Mouse (Mus musculus): ENCODE data around the gene Ifngr1. TPM values are rescaled to one million over a fixed set of nuclear protein-coding genes. Genes with fewer than 3 reads are reported as not detected.

The Ifngr1 gene
- total RNA-seq (2021), result 10 to 100 TPM; 25.4 to 31.8 TPM
- long read RNA-seq, experiment 1, transcript Ifngr1-201 (7 exons, 2,112 nt), result major isoform, 57 of 60 reads
- long read RNA-seq, experiment 1, partial matches to known transcripts, result 0 of 60 reads
- long read RNA-seq, experiment 1, other reads (novel, unspliced or antisense), result 2 of 60 reads
- long read RNA-seq, experiment 2, transcript Ifngr1-201 (7 exons, 2,112 nt), result major isoform, 51 of 55 reads
- long read RNA-seq, experiment 2, partial matches to known transcripts, result 0 of 55 reads
- long read RNA-seq, experiment 2, other reads (novel, unspliced or antisense), result 3 of 55 reads

DNA sequence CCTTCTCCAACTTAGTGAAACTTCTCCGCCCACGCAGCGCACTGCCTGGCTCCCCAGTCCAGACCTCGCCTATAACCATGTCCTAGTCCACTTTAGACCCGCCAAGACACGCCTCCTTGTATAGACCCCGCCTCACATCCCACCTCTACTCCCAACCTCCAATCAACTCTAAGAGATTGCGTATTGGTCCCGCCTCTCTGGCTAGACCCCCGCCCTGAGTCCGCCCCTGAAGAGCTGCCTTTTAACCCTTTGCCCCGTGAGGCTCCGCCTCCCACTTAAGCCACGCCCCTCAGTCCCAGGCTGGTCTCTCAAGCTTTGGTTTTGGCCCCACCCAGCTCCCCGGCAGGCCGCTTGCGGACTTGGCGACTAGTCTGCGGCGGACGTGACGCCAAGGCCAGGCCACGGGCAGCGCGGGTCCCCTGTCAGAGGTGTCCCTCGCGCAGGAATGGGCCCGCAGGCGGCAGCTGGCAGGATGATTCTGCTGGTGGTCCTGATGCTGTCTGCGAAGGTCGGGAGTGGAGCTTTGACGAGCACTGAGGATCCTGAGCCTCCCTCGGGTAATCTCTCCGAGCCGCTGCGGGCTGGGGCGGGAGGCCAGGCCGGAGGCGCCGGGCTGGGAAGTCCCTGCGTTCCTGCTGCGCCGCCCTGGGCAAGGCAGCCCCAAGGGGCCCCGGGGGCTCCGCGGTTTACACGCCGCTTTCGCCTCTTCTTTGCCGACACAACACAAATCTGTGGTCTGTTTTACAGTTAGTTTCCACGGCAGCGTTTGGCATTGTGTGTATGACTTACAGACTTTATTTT, at the start of gene Ifngr1:
Gene Ifngr1, plus strand, starts transcription at position 309 of the 801 bp plus-strand sequence.
- intact Hi-C loops (cut with DNase I), result loop anchor here (10.0 kb wide), 1 partner anchor 577 kb away; the partner anchor contains the start of gene Tnfaip3
- DNase-seq, result peak; percentile 100
- Histone ChIP-seq H3K27ac (peak within 1 kb of the TSS; percentile 97), H3K4me3 (peak within 1 kb of the TSS; percentile 79)
- no peak for TF ChIP-seq CTCF (IDR thresholded peaks at IDR 0.05)

GRCm38 (mm10) chr10:19546825-19547224, 44.9 kb upstream of the Ifngr1 start:
- intact Hi-C loops (cut with DNase I), result no loop called here
- no peak for DNase-seq
- Histone ChIP-seq H3K27ac (no peak overlapping the region), H3K4me3 (no peak overlapping the region)
- TF ChIP-seq CTCF (IDR thresholded peaks at IDR 0.05), result no peak

- no peak for DNase-seq
- intact Hi-C loops (cut with DNase I), result no loop called here
- Histone ChIP-seq H3K27ac (peak overlapping the region; percentile 20; the same call in 1 of the 2 replicates), H3K4me3 (no peak overlapping the region)
- TF ChIP-seq CTCF (IDR thresholded peaks at IDR 0.05), result no peak
These were observed 43.7 kb upstream of the Ifngr1 start for GRCm38 (mm10) chr10:19548016-19548415.

GRCm38 (mm10) chr10:19548491-19548890, 43.3 kb upstream of the Ifngr1 start:
- H3K27ac ChIP-seq, result no peak overlapping the region
- TF ChIP-seq CTCF (IDR thresholded peaks at IDR 0.05), result no peak
- no peak for DNase-seq
- no peak overlapping the region for H3K4me3 ChIP-seq
- intact Hi-C loops (cut with DNase I), result no loop called here

GRCm38 (mm10) chr10:19551585-19551984, 40.2 kb upstream of the Ifngr1 start:
- Histone ChIP-seq H3K27ac (no peak overlapping the region), H3K4me3 (no peak overlapping the region)
- intact Hi-C loops (cut with DNase I), result no loop called here
- DNase-seq, result no peak
- TF ChIP-seq CTCF (IDR thresholded peaks at IDR 0.05), result no peak

DNA sequence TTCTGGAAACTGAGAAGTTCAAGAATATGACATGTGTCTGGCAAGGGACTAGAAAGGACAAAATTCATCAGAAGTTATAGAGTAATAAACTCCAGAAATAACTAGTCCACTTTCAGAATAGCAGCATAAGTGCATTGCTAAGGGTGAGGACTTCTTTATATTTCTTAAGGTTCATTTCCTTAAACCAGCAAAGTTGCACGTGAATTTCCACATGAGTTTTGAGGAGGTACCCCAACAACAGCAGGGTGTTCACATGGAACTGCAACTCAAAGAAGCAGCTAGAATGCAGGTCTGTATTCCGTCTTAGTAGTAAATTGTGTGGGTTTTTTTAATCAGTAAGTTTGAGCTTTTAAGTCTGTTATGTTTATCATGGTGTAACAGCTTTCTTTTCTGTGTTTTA, 37.9 kb upstream of the Ifngr1 start:
- intact Hi-C loops (cut with DNase I), result no loop called here
- no peak for TF ChIP-seq CTCF (IDR thresholded peaks at IDR 0.05)
- Histone ChIP-seq H3K27ac (no peak overlapping the region), H3K4me3 (no peak overlapping the region)
- no peak for DNase-seq

GRCm38 (mm10) chr10:19557696-19558095, 34.1 kb upstream of the Ifngr1 start:
- DNase-seq, result no peak
- intact Hi-C loops (cut with DNase I), result no loop called here
- TF ChIP-seq CTCF (IDR thresholded peaks at IDR 0.05), result no peak
- Histone ChIP-seq H3K27ac (peak overlapping the region; percentile 74), H3K4me3 (no peak overlapping the region)

DNA sequence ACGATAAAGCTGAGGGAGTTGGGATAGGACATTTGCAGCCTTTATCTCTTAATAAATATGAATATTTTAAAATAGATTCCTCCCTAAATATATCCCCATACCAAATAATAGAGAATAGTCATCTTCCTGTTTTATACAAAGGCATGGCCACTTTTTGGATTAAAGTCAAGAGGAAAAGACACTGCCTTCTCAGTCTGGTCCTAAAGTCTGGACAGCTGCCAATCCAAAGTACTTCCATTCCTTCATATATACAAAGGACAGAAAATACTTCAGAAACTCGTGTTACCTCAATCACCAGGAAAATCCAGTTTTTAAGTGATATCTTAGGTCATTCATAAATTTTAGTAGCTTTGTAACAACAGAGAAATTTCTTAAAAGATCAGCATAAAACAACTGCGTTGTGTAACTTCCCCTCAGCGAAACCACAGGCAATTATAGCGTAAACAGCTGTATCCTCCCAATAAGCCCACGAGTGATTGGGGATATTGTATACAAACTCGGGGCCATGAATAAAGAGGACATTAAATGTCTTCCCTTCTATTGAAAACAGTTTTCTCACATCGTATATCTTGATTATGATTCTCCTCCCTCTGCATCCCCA, 32.1 kb upstream of the Ifngr1 start:
- H3K27ac ChIP-seq, result peak overlapping the region; percentile 58
- DNase-seq, result no peak
- intact Hi-C loops (cut with DNase I), result no loop called here
- H3K4me3 ChIP-seq, result no peak overlapping the region
- no peak for TF ChIP-seq CTCF (IDR thresholded peaks at IDR 0.05)

DNA sequence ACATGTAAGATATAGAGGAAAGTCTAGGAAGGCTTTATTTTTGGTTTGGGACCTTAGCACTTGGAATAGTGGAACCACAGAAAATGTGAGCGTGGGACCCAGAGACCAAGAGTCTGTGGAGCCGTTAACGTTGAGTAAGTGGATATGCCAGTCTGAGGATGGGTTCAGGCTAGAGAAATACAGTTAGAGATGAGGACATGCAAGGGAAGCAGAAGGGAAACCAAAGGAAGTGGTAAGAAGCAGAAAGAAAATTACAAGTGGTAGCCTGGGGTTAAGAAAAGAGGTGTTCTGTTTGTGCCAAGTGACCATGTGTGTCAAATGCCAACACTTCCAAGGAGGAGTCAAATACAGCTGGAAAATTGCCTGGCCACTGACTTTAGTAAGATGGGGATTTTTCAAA, 29.2 kb upstream of the Ifngr1 start:
- intact Hi-C loops (cut with DNase I), result no loop called here
- H3K4me3 ChIP-seq, result no peak overlapping the region
- DNase-seq, result no peak
- TF ChIP-seq CTCF (IDR thresholded peaks at IDR 0.05), result no peak
- peak overlapping the region; percentile 85 for H3K27ac ChIP-seq

DNA sequence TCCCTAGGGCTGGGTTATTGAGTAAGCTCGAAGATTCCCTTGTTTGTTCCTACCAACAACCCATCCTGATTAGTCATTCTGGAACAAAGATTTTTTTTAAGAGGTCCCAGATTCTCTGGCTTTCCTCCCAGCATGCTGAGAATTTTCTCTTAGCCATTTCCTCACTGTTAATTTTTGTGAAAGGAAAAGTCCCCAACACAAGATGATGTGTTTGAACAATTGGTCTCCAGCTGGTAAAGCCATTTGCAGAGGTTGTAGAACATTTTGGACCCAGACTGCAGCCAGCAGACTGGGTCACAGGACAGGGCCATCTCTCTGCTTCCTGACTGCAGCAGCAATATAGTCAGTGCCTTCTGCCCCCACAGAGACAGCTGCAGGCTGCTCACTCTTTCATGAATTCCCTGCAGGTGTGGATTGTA, 28.3 kb upstream of the Ifngr1 start:
- H3K27ac ChIP-seq, result peak overlapping the region; percentile 86

GRCm38 (mm10) chr10:19567481-19567880, 24.3 kb upstream of the Ifngr1 start:
- H3K4me3 ChIP-seq, result no peak overlapping the region
- intact Hi-C loops (cut with DNase I), result no loop called here
- H3K27ac ChIP-seq, result no peak overlapping the region
- no peak for TF ChIP-seq CTCF (IDR thresholded peaks at IDR 0.05)
- DNase-seq, result no peak

More for the DNA sequence above, 28.3 kb upstream of the Ifngr1 start:
- intact Hi-C loops (cut with DNase I), result no loop called here
- H3K4me3 ChIP-seq, result no peak overlapping the region
- TF ChIP-seq CTCF (IDR thresholded peaks at IDR 0.05), result no peak
- peak; percentile 58 for DNase-seq

DNA sequence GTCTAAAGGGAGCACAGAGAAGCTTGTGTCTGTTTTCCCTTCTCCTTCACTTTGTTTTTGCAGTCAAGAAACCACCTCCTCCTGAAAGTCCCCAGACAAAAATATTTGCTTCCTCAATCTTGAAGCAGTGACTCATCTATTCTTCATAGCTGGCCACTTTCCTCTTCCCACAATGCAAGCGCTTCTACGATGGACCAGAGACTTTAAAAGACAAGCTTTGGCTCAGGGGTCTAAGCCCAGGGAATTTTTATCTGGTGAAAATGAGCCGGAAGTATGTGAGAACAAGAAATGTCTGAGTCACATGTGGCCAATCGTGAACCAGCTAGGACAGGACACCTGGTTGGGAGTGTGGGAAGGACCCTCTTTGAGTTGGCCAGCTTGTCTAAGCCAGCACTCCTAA, 21.5 kb upstream of the Ifngr1 start:
- intact Hi-C loops (cut with DNase I), result no loop called here
- no peak for DNase-seq
- no peak for TF ChIP-seq CTCF (IDR thresholded peaks at IDR 0.05)
- Histone ChIP-seq H3K4me3 (no peak overlapping the region), H3K27ac (peak overlapping the region; percentile 82)

DNA sequence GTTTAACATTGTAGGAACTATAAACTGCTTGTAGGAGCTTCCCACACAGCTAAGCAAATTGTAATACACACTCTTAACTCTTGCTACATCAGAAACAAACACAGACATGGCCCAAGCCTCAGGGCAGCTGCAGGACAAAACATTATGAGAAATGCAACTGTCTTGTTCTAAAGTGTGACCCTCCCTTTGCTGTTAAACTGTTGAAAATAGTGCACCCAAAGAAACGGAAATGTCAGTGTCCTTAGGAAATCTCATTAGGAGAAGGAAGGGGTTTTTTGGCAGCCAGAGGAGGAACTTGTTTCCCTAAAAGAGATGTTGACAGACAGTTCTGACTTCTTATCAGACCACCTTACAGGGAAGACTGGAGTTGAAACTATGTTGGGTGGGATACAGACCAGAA, 21.0 kb upstream of the Ifngr1 start:
- no peak overlapping the region for H3K4me3 ChIP-seq
- peak overlapping the region; percentile 82 for H3K27ac ChIP-seq
- TF ChIP-seq CTCF (IDR thresholded peaks at IDR 0.05), result no peak
- intact Hi-C loops (cut with DNase I), result no loop called here
- DNase-seq, result no peak

All from gastrocnemius, adult 2 months (tissue).